Mouse (Mus musculus): ENCODE data around the gene Dmwd.

GRCm38 (mm10) chr7:19065896-19066295 is 10.1 kb upstream of the Dmwd start:
- TF ChIP-seq CTCF (IDR thresholded peaks at IDR 0.05; ENCODE audit: control insufficient read depth, insufficient read depth, low read length) = no peak
- no peak for TF ChIP-seq POLR2A (IDR thresholded peaks at IDR 0.05; ENCODE audit: borderline replicate concordance, control insufficient read depth, low read depth, low read length)
